9 mouse cellular contexts compared by ENCODE assay signal in genomic region chr2:180745248-180745927, GRCm38 (mm10). TPM values are rescaled to one million over a fixed set of nuclear protein-coding genes. Genes with fewer than 3 reads are reported as not detected.
DNase-seq lines count a peak whose midpoint lies in the region; ATAC-seq and TF ChIP-seq lines count a peak whose summit lies in the region.
"Had no signal": no experiment of that assay in that cellular context is flagged by ENCODE, and none has a peak within 500 bp of the region (broad histone marks: within the 10 kb centered on the region; RNA-seq: fewer than 3 reads in every experiment).

No protein-coding gene starts in this region.

- no peak for TF ChIP-seq POLR2A in lung, adult 2 months (IDR thresholded peaks at IDR 0.05; ENCODE audit: borderline replicate concordance, extremely low read depth, low read depth, low read length)
- no peak for TF ChIP-seq POLR2A in thymus, adult 2 months (IDR thresholded peaks at IDR 0.05; ENCODE audit: control insufficient read depth, extremely low read depth, insufficient read depth, low read length, poor library complexity)

- no peak overlapping the region for H3K9ac ChIP-seq in forebrain, embryonic 12.5 days
- H3K9ac ChIP-seq: limb, embryonic 12.5 days had no signal

- H3K4me2 ChIP-seq in forebrain, embryonic 12.5 days: no peak overlapping the region
- H3K4me2 ChIP-seq: limb, embryonic 12.5 days had no signal

- peaks cover 8% of the 10 kb centered on the region for H3K27me3 ChIP-seq in E14TG2a.4 (ENCODE audit: insufficient read depth, low read length)
- H3K27me3 ChIP-seq in forebrain, embryonic 12.5 days: peaks cover 42% of the 10 kb centered on the region
- no peaks in the 10 kb centered on the region for H3K27me3 ChIP-seq in thymus, adult 2 months (ENCODE audit: control insufficient read depth, insufficient read depth, low read length)

- no peak overlapping the region for H3K27ac ChIP-seq in forebrain, embryonic 12.5 days
- H3K27ac ChIP-seq in thymus, adult 2 months (ENCODE audit: control insufficient read depth, insufficient read depth, low read length): no peak overlapping the region
- H3K27ac ChIP-seq: limb, embryonic 12.5 days had no signal

- intact Hi-C loops in heart, postnatal 36 days (cut with DNase I): loop anchor here (1.0 to 5.0 kb wide), 6 partner anchors 33 to 273 kb away; no protein-coding TSS in a partner anchor

- peak; percentile 73 for ATAC-seq in forebrain, embryonic 12.5 days (ENCODE audit: low FRiP score)

- peaks cover 24% of the 10 kb centered on the region for H3K36me3 ChIP-seq in E14TG2a.4 (ENCODE audit: insufficient read depth, low read length)
- H3K36me3 ChIP-seq in forebrain, embryonic 12.5 days (replicated peaks): no peaks in the 10 kb centered on the region
- no peaks in the 10 kb centered on the region for H3K36me3 ChIP-seq in thymus, adult 2 months (ENCODE audit: control insufficient read depth, insufficient read depth, low read length)
- H3K36me3 ChIP-seq: limb, embryonic 12.5 days had no signal

- peak; percentile 99 for TF ChIP-seq CTCF in E14TG2a.4 (conservative IDR thresholded peaks at IDR 0.05; ENCODE audit: low read length)
- TF ChIP-seq CTCF in lung, adult 2 months (IDR thresholded peaks at IDR 0.05; ENCODE audit: insufficient read depth, low read length): peak; percentile 100
- peak; percentile 98 for TF ChIP-seq CTCF in thymus, adult 2 months (IDR thresholded peaks at IDR 0.05; ENCODE audit: borderline replicate concordance, control insufficient read depth, extremely low read depth, insufficient read depth, low read length, poor library complexity)

- peak; percentile 82 for DNase-seq in c-Kit-positive CD71-positive TER-119-positive erythroid progenitor cells, embryonic 14.5 days (ENCODE audit: low spot score)
- peak; percentile 86 to 90 for DNase-seq in heart, postnatal 36 days
- DNase-seq in layer of hippocampus, adult 18-20 months (ENCODE audit: low spot score in 2 of 2): peak; percentile 75 to 92
- DNase-seq in lung, adult 2 months: peak; percentile 85
- DNase-seq in ovary, adult 18-20 months (ENCODE audit: low spot score): peak; percentile 57
- DNase-seq in thymus, adult 2 months: peak; percentile 89

- peaks cover 52% of the 10 kb centered on the region for H3K4me1 ChIP-seq in E14TG2a.4 (replicated peaks; ENCODE audit: low read depth, low read length)
- H3K4me1 ChIP-seq in forebrain, embryonic 12.5 days: peaks cover 11% of the 10 kb centered on the region
- no peaks in the 10 kb centered on the region for H3K4me1 ChIP-seq in lung, adult 2 months (ENCODE audit: control insufficient read depth, insufficient read depth, low read length)
- no peaks in the 10 kb centered on the region for H3K4me1 ChIP-seq in thymus, adult 2 months (replicated peaks; ENCODE audit: control insufficient read depth, insufficient read depth, low read length)
- H3K4me1 ChIP-seq: limb, embryonic 12.5 days had no signal

- 39% methylated on average over 17 of the region's 17 CpGs for WGBS in forebrain, embryonic 12.5 days
- 31% methylated on average over 17 of the region's 17 CpGs for WGBS in lung, adult 2 months
- WGBS in thymus, adult 2 months: 35% methylated on average over 17 of the region's 17 CpGs

- H3K9me3 ChIP-seq in E14TG2a.4 (ENCODE audit: low read length): no peaks in the 10 kb centered on the region
- no peaks in the 10 kb centered on the region for H3K9me3 ChIP-seq in forebrain, embryonic 12.5 days
- H3K9me3 ChIP-seq: limb, embryonic 12.5 days had no signal

- H3K4me3 ChIP-seq in E14TG2a.4 (replicated peaks; ENCODE audit: low read length): no peak overlapping the region
- H3K4me3 ChIP-seq in forebrain, embryonic 12.5 days (replicated peaks): no peak overlapping the region
- no peak overlapping the region for H3K4me3 ChIP-seq in lung, adult 2 months (replicated peaks; ENCODE audit: extremely low read depth, low read depth, low read length)
- H3K4me3 ChIP-seq in thymus, adult 2 months (ENCODE audit: control insufficient read depth, insufficient read depth, low read length): no peak overlapping the region
- H3K4me3 ChIP-seq: limb, embryonic 12.5 days had no signal

RNA-seq across cellular contexts. Expression of gene Slc17a9, which starts 20.3 kb away (rescaled TPM):
- 0.37 and 0.55 TPM in 2 replicates for polyA plus RNA-seq in forebrain, embryonic 12.5 days (2016; fragmentation: Nextera tagmentation; extraction: Ambion mirVana)
- total RNA-seq in heart, postnatal 36 days (2021): under 1 TPM in 1 of 2 experiments, not detected in 1; 0.38 TPM
- under 1 TPM; 0.27 to 0.48 TPM for total RNA-seq in layer of hippocampus, adult 18-20 months (2021)
- polyA plus RNA-seq in lung, adult 2 months (2012; rRNA removed): 10.1 and 10.2 TPM in 2 replicates
- 24.9 and 26.4 TPM in 2 replicates for polyA plus RNA-seq in thymus, adult 2 months (2012; rRNA removed)

RNA-seq across cellular contexts. Expression of gene Bhlhe23, which starts 31.3 kb away (rescaled TPM):
- polyA plus RNA-seq in forebrain, embryonic 12.5 days (2016; fragmentation: Nextera tagmentation; extraction: Ambion mirVana): 1.3 and 3.2 TPM in 2 replicates
- total RNA-seq in heart, postnatal 36 days (2021): not detected
- total RNA-seq in layer of hippocampus, adult 18-20 months (2021): not detected
- polyA plus RNA-seq in lung, adult 2 months (2012; rRNA removed): not detected in 2 replicates
- polyA plus RNA-seq in thymus, adult 2 months (2012; rRNA removed): 0.16 and 0.46 TPM in 2 replicates
- polyA plus RNA-seq: limb, embryonic 12.5 days had no signal

RNA-seq across cellular contexts. Expression of gene Gid8, which starts 35.5 kb away (rescaled TPM):
- 52.0 and 54.7 TPM in 2 replicates for polyA plus RNA-seq in forebrain, embryonic 12.5 days (2016; fragmentation: Nextera tagmentation; extraction: Ambion mirVana)
- 10 to 100 TPM; 59.4 to 60.5 TPM for total RNA-seq in heart, postnatal 36 days (2021)
- total RNA-seq in layer of hippocampus, adult 18-20 months (2021): 10 to 100 TPM; 58.6 to 61.5 TPM
- 16.6 and 27.8 TPM in 2 replicates for polyA plus RNA-seq in lung, adult 2 months (2012; rRNA removed)
- 34.9 and 35.5 TPM in 2 replicates for polyA plus RNA-seq in thymus, adult 2 months (2012; rRNA removed)

RNA-seq across cellular contexts. Expression of gene Dido1, which starts 35.6 kb away (rescaled TPM):
- polyA plus RNA-seq in forebrain, embryonic 12.5 days (2016; fragmentation: Nextera tagmentation; extraction: Ambion mirVana): 42.2 and 42.7 TPM in 2 replicates
- total RNA-seq in heart, postnatal 36 days (2021): 10 to 100 TPM; 24.4 to 29.0 TPM
- total RNA-seq in layer of hippocampus, adult 18-20 months (2021): 10 to 100 TPM; 53.2 to 54.6 TPM
- 10.9 and 17.4 TPM in 2 replicates for polyA plus RNA-seq in lung, adult 2 months (2012; rRNA removed)
- 40.7 and 42.2 TPM in 2 replicates for polyA plus RNA-seq in thymus, adult 2 months (2012; rRNA removed)
